Mouse (Mus musculus): ENCODE measurements around the gene Dnajc4.

GRCm38 (mm10) chr19:6939106-6940002 is 53.0 kb downstream of the Dnajc4 start:
- no peak for TF ChIP-seq E2F4 (IDR thresholded peaks at IDR 0.05; ENCODE audit: insufficient read depth)
- TF ChIP-seq MAX (IDR thresholded peaks at IDR 0.05; ENCODE audit: low read depth): no peak
- no peak for TF ChIP-seq USF1 (IDR thresholded peaks at IDR 0.05; ENCODE audit: low read depth)
- TF ChIP-seq TCF3 (IDR thresholded peaks at IDR 0.05; ENCODE audit: insufficient read length, low read depth): no peak
- TF ChIP-seq POLR2A (IDR thresholded peaks at IDR 0.05; ENCODE audit: insufficient read length, low read depth): no peak
- TF ChIP-seq MYOG (IDR thresholded peaks at IDR 0.05; ENCODE audit: control insufficient read depth in 1 of 3, insufficient read depth in 1 of 3, insufficient read length in 2 of 3, low read depth in 2 of 3): no peak
